Mouse (Mus musculus): Measurements from ENCODE around the gene Ndufs8.

DNA sequence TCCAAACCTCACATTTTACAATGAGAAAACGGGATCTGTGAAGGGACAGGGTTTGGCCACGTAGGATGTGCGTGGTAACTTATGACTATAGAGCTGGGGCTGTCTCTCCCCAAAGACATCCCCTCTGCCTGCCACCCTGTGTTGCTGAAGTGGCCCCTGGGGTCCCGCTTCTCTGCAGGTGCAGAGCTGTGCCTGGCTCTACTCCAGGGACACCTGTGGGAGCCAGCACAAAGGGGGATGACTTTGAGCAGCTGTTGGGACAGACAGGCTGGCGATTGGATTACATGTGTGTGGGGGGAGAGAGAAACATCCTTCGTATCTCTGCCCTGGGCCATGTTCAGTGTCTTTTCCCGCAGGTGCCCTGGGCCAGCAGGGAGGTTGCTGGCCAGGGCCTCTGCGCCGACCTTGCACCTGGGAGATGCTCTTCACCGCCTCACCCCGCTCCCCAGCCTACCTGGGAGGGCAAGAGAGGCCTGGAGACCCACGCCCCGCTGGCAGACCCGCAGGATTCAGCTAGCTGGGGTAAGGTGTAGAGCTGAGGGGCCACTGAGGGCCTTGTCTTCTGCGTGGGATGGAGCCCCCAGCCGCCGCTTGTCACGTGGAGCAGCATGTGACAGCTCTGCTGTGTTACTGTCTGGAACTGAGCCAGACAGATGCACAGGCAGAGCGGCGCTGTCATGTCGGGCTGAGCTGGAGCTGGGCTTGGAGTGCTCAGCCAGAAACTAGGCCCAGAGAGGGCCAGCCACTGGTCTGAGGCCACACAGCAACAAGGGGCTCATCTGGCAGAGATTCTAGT is 17.9 kb upstream of the Ndufs8 start:
- TF ChIP-seq EP300 (IDR thresholded peaks at IDR 0.05; ENCODE audit: insufficient read depth, low read depth, low read length) (no peak), CTCF (IDR thresholded peaks at IDR 0.05; ENCODE audit: low read depth, low read length) (no peak), POLR2A (IDR thresholded peaks at IDR 0.05; ENCODE audit: insufficient read depth, low read length) (no peak)
